Mouse (Mus musculus) c-Kit-positive CD71-positive TER-119-negative erythroid progenitor cells, embryonic 14.5 days (primary cell): ENCODE measurements around the gene Ptges3.
A peak's percentile ranks its signal among the peaks of the same experiment; 100 is the strongest.
"Not testable (repeated sequence)": the region's sequence is repeated elsewhere in the genome, so short reads cannot be mapped to it uniquely, and the experiment has no call there.

Source experiments
- DNase-seq: peaks from one replicate; pipeline ENCODE4 v3.0.0-alpha.2; 2013; ENCODE audit warnings: low read depth

Gene Ptges3

GRCm38 (mm10) chr10:128059207-128059981, 640 bp downstream of the Ptges3 start:
- DNase-seq, result peak; percentile 44

- DNase-seq, result no peak
Measured at GRCm38 (mm10) chr10:128061109-128061508, 2.4 kb downstream of the Ptges3 start.

- no peak for DNase-seq
Measured at GRCm38 (mm10) chr10:128062221-128062989, 3.7 kb downstream of the Ptges3 start.

- DNase-seq, result no peak
Measured at GRCm38 (mm10) chr10:128066072-128066471, 7.3 kb downstream of the Ptges3 start.

GRCm38 (mm10) chr10:128069201-128069600, 10.4 kb downstream of the Ptges3 start:
- DNase-seq, result no peak

- DNase-seq, result not testable (repeated sequence)
Measured at GRCm38 (mm10) chr10:128070432-128070831, 11.7 kb downstream of the Ptges3 start.

GRCm38 (mm10) chr10:128078269-128078668, 19.5 kb downstream of the Ptges3 start:
- not testable (repeated sequence) for DNase-seq

- DNase-seq, result no peak
Measured at GRCm38 (mm10) chr10:128080496-128080895, 21.7 kb downstream of the Ptges3 start.

- DNase-seq, result no peak
Measured at GRCm38 (mm10) chr10:128081807-128082476, 23.2 kb downstream of the Ptges3 start.

- DNase-seq, result no peak
Measured at GRCm38 (mm10) chr10:128082477-128082808, 23.7 kb downstream of the Ptges3 start.

GRCm38 (mm10) chr10:128082880-128083421, 24.2 kb downstream of the Ptges3 start, which contains the start of gene Atp5b:
Gene Atp5b (plus strand): TSS chr10:128083273.
- DNase-seq, result peak; percentile 100

GRCm38 (mm10) chr10:128083688-128084087, 24.9 kb downstream of the Ptges3 start:
- no peak for DNase-seq

- DNase-seq, result peak; percentile 30
Measured at GRCm38 (mm10) chr10:128084160-128084559, 25.4 kb downstream of the Ptges3 start.

GRCm38 (mm10) chr10:128086391-128086790, 27.6 kb downstream of the Ptges3 start:
- DNase-seq, result peak; percentile 40

GRCm38 (mm10) chr10:128087216-128087615, 28.5 kb downstream of the Ptges3 start:
- not testable (repeated sequence) for DNase-seq

- no peak for DNase-seq
Measured at GRCm38 (mm10) chr10:128088181-128088580, 29.4 kb downstream of the Ptges3 start.

GRCm38 (mm10) chr10:128089842-128090241, 31.1 kb downstream of the Ptges3 start:
- DNase-seq, result no peak

GRCm38 (mm10) chr10:128090651-128091563, 32.2 kb downstream of the Ptges3 start:
- peak; percentile 99 for DNase-seq

GRCm38 (mm10) chr10:128091564-128092505, 33.1 kb downstream of the Ptges3 start, which contains the start of gene Baz2a:
Gene Baz2a (plus strand): TSS chr10:128091577.
- peak; percentile 83 for DNase-seq
